Mouse (Mus musculus) activated CD4-positive, CD25-positive, alpha-beta regulatory T cell (primary cell): ENCODE measurements around the gene Khnyn. TPM values are rescaled to one million over a fixed set of nuclear protein-coding genes. Genes with fewer than 3 reads are reported as not detected.

ENCODE experiments used
- polyA plus RNA-seq, 2 experiments: library from polyadenylated mRNA; unstranded; fragments of 100-300 nt; shearing (Covaris generic); gene quantifications; one replicate each; pipeline ENCODE4 v1.2.1; 2017

The Khnyn gene
- polyA plus RNA-seq: 10 to 100 TPM; 26.8 to 67.7 TPM

DNA sequence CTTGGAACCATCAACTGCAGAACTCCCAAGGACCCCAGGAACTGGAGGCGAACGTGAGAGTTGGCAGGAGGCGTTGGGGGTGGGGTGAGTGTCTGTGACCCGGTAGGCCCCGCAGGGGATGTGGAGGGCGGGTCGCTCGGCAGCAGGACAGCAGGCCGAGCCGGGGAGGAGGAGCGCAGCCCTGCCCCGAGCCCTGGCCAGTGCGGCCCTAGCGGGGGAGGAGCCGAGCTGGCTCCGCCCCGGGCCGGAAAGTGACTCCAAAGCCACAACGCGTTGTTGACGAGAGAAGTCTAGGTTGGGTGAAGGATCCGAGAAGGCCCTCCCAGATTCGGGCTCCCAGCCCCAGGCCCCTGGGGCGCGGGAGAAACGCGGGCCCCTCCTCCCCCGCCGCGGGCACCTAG is at the start of gene Khnyn:
TSS of gene Khnyn (plus strand) at position 235 of the 401 bp plus-strand sequence.

DNA sequence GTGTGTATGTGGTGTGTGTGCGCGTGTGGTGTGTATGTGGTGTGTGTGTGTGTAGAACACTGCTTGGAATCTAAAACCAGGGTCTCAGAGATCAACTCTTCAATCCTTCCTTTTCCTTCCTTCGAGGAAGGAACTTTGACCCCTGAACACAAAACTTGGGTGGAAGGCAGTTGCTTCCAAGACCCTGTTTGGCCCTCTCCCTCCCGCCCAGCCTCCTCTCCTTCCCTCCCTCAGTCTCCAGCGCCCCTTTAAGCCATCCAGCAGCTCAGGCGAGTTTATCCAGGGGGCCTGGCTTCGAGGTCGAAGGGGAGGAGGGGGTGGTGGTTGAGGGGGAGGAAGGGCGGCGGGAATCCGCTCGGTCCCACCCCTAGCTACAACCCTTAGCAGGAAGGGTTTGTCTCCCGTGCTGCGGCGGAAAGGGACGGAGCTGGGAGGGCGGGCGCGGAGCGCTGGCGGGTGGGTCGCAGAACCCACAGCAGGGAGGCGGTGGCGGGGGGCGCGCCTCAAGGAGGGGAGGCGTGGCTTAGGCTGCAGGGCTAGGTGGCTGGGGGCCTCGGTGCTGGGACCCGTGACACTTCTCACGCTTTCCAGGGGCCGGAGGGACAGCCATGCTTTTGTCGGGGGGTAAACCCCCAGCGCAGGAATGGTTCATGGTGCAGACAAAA is 31.0 kb upstream of the Khnyn start, which contains the start of gene Nynrin:
TSS of gene Nynrin (plus strand) at position 390 of the 665 bp plus-strand sequence.

DNA sequence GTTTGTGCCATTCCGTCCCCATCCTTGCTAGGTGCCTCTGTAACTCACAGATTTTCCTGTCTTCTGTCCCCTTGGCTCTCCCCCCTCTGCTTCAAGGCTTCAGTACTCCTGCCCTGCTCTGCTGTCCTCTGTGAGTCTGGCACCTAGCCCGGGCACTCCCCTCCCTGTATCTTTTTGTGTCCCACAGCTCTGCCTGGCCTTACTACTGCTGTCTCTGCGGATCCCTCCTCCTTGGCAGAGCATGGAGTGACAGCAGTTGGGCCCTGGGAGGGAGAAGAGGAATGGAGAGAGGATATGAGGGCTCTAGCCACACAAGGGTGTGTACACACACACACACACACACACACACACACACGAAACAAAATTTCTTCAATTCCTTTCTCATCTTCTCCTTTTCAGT is 581 bp upstream of the Khnyn start, which contains the start of gene Cbln3:
TSS of gene Cbln3 (minus strand) at position 227 of the 400 bp plus-strand sequence.

DNA sequence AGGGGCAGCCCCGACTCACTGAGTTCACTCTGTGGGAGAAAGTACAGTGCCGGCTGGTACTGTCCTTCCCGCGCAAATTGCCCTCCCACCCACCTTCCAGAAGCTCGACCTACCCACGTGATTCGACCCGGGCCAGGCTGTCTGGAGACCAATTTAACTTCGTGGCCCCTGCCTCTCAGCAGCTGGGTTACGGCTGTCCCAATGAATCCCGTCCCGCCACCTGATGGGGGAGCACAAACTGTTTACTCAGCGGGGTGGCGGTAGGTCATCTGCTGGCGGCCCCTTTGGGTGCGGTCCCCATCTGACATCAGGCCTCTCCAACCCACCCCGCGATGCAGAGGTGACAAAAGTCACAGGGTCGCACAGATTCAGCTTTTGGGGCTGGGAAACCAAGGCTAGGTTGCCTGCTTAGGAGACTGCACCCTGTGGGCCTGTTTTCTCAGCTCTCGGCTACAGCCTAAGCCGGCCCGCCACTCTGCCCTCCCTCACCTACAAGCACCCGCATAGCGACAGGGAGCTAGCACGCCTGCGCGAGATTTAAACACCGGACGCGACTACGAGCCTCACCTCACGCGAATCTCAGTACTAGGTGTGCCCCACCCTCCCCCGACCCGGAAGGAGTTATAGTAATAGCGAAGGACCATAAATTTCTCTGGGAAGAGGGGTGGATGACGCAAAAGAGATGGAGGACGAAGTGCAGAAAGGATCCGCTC is 15.1 kb downstream of the Khnyn start, which contains the start of gene Sdr39u1:
TSS of gene Sdr39u1 (minus strand) at position 593 of the 713 bp plus-strand sequence.

DNA sequence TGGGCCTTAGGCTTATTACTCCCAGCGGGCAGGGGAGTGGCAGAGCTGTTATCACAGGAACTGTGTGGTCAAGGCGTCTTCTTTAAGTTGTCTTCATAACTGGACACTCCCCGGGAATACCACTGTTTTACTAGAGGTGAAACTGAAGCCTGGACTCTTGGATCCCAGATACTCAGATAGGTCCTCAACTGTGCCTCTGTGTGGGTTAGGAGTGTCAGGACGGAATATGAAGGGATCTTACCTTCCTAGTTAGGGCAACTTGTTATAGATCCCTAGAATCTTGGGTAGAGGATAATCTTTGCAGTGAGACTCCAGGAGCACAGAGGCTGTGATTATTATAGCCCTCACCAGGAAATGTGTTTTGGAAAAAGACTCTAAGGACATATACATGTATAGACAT is 59.8 kb downstream of the Khnyn start, which contains the start of gene Cma1:
TSS of gene Cma1 (minus strand) at position 101 of the 400 bp plus-strand sequence.

Other genes starting within 250 kb of the Khnyn start
- 10 to 100 TPM; 31.1 to 45.2 TPM for gene Ipo4, start 249.0 kb upstream of the Khnyn start, polyA plus RNA-seq
- gene Gm49378, start 247.1 kb upstream of the Khnyn start, polyA plus RNA-seq: 1 to 10 TPM; 1.6 to 2.2 TPM
- gene Tm9sf1, start 241.1 kb upstream of the Khnyn start, polyA plus RNA-seq: 10 to 100 TPM; 64.4 to 75.6 TPM
- gene Tssk4, start 234.8 kb upstream of the Khnyn start, polyA plus RNA-seq: 1 to 10 TPM; 1.3 to 1.6 TPM
- gene Mdp1, start 224.4 kb upstream of the Khnyn start, polyA plus RNA-seq: 100 to 1,000 TPM; 101 to 105 TPM
- gene Gmpr2, start 213.0 kb upstream of the Khnyn start, polyA plus RNA-seq: 10 to 100 TPM; 34.4 to 55.8 TPM
- gene Nedd8, start 212.8 kb upstream of the Khnyn start, polyA plus RNA-seq: 100 to 1,000 TPM; 479 to 482 TPM
- 10 to 100 TPM; 50.8 to 60.2 TPM for gene Tinf2, start 203.1 kb upstream of the Khnyn start, polyA plus RNA-seq
- under 1 TPM; 0.32 to 0.81 TPM for gene Tgm1, start 171.0 kb upstream of the Khnyn start, polyA plus RNA-seq
- gene Rabggta, start 162.7 kb upstream of the Khnyn start, polyA plus RNA-seq: 10 to 100 TPM; 57.8 to 79.6 TPM
- gene Dhrs1, start 139.3 kb upstream of the Khnyn start, polyA plus RNA-seq: 10 to 100 TPM; 39.5 to 63.1 TPM
- 10 to 100 TPM; 38.9 to 45.7 TPM for gene Nop9, start 139.3 kb upstream of the Khnyn start, polyA plus RNA-seq
- not detected for gene Cideb, start 126.5 kb upstream of the Khnyn start, polyA plus RNA-seq
- gene Ltb4r2, start 123.5 kb upstream of the Khnyn start, polyA plus RNA-seq: under 1 TPM; 0.17 to 0.21 TPM
- gene Ltb4r1, start 119.0 kb upstream of the Khnyn start, polyA plus RNA-seq: 10 to 100 TPM; 13.2 to 19.4 TPM
- under 1 TPM; 0.16 to 0.32 TPM for gene Adcy4, start 100.9 kb upstream of the Khnyn start, polyA plus RNA-seq
- gene Ripk3, start 96.1 kb upstream of the Khnyn start, polyA plus RNA-seq: 100 to 1,000 TPM in 1 of 2 experiments, 10 to 100 TPM in 1; 72.7 to 103 TPM
- not detected for gene Nfatc4, start 61.8 kb upstream of the Khnyn start, polyA plus RNA-seq
- gene Nynrin, start 30.9 kb upstream of the Khnyn start, polyA plus RNA-seq: under 1 TPM; 0.15 to 0.99 TPM
- under 1 TPM; 0.22 to 0.31 TPM for gene Cbln3, start 555 bp upstream of the Khnyn start, polyA plus RNA-seq
- 10 to 100 TPM; 53.9 to 72.7 TPM for gene Sdr39u1, start 15.3 kb downstream of the Khnyn start, polyA plus RNA-seq
- gene Cma1, start 59.7 kb downstream of the Khnyn start, polyA plus RNA-seq: not detected
- not detected for gene Cma2, start 66.0 kb downstream of the Khnyn start, polyA plus RNA-seq
- gene Mcpt1, start 133.0 kb downstream of the Khnyn start, polyA plus RNA-seq: under 1 TPM in 1 of 2 experiments, not detected in 1; 0.41 TPM
- not detected for gene Mcpt9, start 145.5 kb downstream of the Khnyn start, polyA plus RNA-seq
- not detected for gene Mcpt2, start 157.1 kb downstream of the Khnyn start, polyA plus RNA-seq
- 1 to 10 TPM in 1 of 2 experiments, not detected in 1; 1.6 TPM for gene Mcpt4, start 177.4 kb downstream of the Khnyn start, polyA plus RNA-seq
- not detected for gene Mcpt8, start 200.3 kb downstream of the Khnyn start, polyA plus RNA-seq
- gene Ctsg, start 217.6 kb downstream of the Khnyn start, polyA plus RNA-seq: not detected
- gene Gzme, start 235.7 kb downstream of the Khnyn start, polyA plus RNA-seq: not detected
- not detected for gene Gzmd, start 247.7 kb downstream of the Khnyn start, polyA plus RNA-seq